Mouse (Mus musculus): ENCODE measurements around the gene Rnf182.

DNA sequence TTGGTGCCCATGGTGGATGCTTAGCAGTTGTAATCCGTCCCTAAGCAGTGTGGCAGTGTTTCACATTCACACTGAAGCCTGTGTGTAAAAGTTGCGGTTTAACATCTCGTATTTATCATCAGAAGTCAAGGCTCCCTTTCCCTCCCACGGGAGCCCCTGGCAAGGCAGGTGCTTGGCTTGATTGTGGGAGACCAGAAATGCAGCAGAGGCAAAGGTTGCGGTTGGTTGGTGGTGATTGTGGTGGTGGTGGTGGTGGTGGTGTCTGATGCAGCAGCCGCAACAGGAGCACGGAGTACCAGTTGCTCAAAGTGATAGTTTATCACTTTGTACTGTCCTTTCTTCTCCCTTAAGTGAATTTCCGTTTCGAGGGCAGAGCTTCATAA is 325 bp upstream of the Rnf182 start:
- TF ChIP-seq CTCF (conservative IDR thresholded peaks at IDR 0.05; ENCODE audit: insufficient read depth, insufficient read length, low read depth, low read length) (no peak), POLR2A (IDR thresholded peaks at IDR 0.05; ENCODE audit: low read depth, low read length) (no peak)

All from kidney, adult 2 months (tissue).